Mouse (Mus musculus): Measurements from ENCODE around the gene Plekho1. TPM values are rescaled to one million over a fixed set of nuclear protein-coding genes. Genes with fewer than 3 reads are reported as not detected.

The Plekho1 gene
- polyA plus RNA-seq, 1 experiment from 2014 or later: 71.9 TPM

- Histone ChIP-seq H3K36me3 (no peaks in the 10 kb centered on the region), H3K27ac (no peak overlapping the region), H3K4me2 (replicated peaks) (no peak overlapping the region), H3K9me3 (no peaks in the 10 kb centered on the region), H3K9ac (no peak overlapping the region), H3K27me3 (no peaks in the 10 kb centered on the region), H3K4me1 (peaks cover 15% of the 10 kb centered on the region), H3K4me3 (no peak overlapping the region)
- 96% methylated on average over 1 of the region's 1 CpGs for whole genome bisulfite sequencing
- no peak for ATAC-seq (ENCODE audit: insufficient number of reproducible peaks, insufficient read depth, low FRiP score, low TSS enrichment)
These were observed 5.8 kb upstream of the Plekho1 start for GRCm38 (mm10) chr3:96001560-96001959.

GRCm38 (mm10) chr3:96000921-96001501 is 5.2 kb upstream of the Plekho1 start:
- H3K4me1 ChIP-seq: peaks cover 15% of the 10 kb centered on the region
- 0 out of 2 replicates have a peak overlapping the region, but pooled peaks have one; percentile 30 for H3K27ac ChIP-seq
- H3K36me3 ChIP-seq: no peaks in the 10 kb centered on the region
- H3K9ac ChIP-seq: no peak overlapping the region
- ATAC-seq (ENCODE audit: insufficient number of reproducible peaks, insufficient read depth, low FRiP score, low TSS enrichment): no peak
- H3K27me3 ChIP-seq: no peaks in the 10 kb centered on the region
- no peak overlapping the region for H3K4me3 ChIP-seq
- H3K4me2 ChIP-seq (replicated peaks): no peak overlapping the region
- 64% methylated on average over 9 of the region's 9 CpGs for WGBS
- H3K9me3 ChIP-seq: no peaks in the 10 kb centered on the region

DNA sequence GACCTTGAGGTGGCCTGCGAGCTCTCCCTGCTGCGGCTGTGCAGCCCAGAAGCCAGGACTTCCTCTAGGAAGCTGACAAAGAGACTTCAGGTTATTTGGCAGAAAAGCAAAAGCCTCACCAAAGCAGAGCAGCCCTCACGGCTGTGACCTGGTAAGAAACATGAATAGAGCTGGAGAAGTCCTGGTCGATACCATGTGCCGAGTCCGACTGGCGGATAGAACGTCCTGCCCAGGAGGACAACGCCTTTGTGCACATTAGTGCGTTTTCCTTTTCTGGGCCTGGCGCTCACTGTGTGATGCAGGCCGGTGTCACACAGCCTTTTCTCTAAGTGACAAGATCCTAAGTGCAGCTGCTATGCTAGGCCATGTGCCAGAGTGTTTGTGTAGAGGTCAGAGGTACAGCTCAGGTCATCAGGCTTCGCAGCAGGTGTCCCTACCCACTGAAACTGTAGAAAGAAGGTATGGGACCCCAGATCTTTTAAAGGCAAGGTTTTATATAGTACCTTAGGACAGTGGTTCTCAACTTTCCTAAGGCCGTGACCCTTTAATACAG is 4.4 kb upstream of the Plekho1 start:
- no peak overlapping the region for H3K4me3 ChIP-seq
- H3K36me3 ChIP-seq: no peaks in the 10 kb centered on the region
- no peak overlapping the region for H3K4me2 ChIP-seq (replicated peaks)
- 87% methylated on average over 14 of the region's 14 CpGs for WGBS
- H3K4me1 ChIP-seq: peaks cover 15% of the 10 kb centered on the region
- no peaks in the 10 kb centered on the region for H3K9me3 ChIP-seq
- no peak for ATAC-seq (ENCODE audit: insufficient number of reproducible peaks, insufficient read depth, low FRiP score, low TSS enrichment)
- no peak overlapping the region for H3K27ac ChIP-seq
- no peak overlapping the region for H3K9ac ChIP-seq
- H3K27me3 ChIP-seq: no peaks in the 10 kb centered on the region

DNA sequence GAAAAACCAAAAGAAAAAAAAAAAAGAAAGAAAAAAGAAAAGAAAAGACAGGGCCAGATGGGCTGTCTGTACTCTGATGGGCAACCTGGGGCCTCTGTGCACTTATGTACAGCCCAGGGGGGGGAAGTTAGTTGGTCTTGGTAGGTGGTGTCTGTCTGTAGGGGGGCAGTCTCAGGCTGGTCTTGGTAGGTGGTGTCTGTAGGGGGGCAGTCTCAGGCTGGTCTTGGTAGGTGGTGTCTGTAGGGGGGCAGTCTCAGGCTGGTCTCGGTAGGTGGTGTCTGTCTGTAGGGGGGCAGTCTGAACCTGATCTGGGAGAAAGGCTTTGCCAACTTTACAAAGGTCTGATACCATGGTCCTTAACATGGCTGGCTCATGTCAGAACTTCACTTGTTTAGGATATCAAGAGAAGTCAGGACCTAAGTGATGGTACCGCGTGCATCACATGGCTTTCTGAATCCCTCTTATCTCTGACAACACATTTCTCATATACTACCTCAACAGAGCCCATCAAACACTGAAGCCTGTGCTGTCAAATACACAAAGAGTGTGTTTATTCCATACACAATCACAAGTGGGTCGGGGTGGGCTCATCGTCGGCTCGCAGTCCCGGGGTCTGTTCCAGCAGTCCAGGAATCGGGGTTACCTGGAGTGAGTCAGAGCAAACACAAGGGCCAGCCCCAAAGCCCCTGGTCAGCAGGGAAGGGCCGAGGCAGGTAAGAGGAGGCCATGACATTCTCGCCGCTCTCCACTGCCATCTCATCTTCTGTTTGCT is 3.7 kb upstream of the Plekho1 start:
- Histone ChIP-seq H3K4me3 (no peak overlapping the region), H3K4me2 (replicated peaks) (no peak overlapping the region), H3K36me3 (no peaks in the 10 kb centered on the region), H3K9ac (no peak overlapping the region), H3K9me3 (no peaks in the 10 kb centered on the region), H3K4me1 (peaks cover 15% of the 10 kb centered on the region), H3K27ac (no peak overlapping the region), H3K27me3 (no peaks in the 10 kb centered on the region)
- whole genome bisulfite sequencing: 84% methylated on average over 12 of the region's 12 CpGs
- ATAC-seq (ENCODE audit: insufficient number of reproducible peaks, insufficient read depth, low FRiP score, low TSS enrichment): no peak

GRCm38 (mm10) chr3:95997203-95997721 is 1.5 kb upstream of the Plekho1 start:
- Histone ChIP-seq H3K36me3 (peaks cover 7% of the 10 kb centered on the region; the same call in 1 of the 2 replicates), H3K9ac (peak overlapping the region; percentile 99; the same call in 1 of the 2 replicates), H3K4me1 (peaks cover 35% of the 10 kb centered on the region), H3K9me3 (no peaks in the 10 kb centered on the region), H3K4me2 (replicated peaks) (peak overlapping the region; percentile 86), H3K4me3 (peak overlapping the region; percentile 76), H3K27ac (peak overlapping the region; percentile 100; the same call in 1 of the 2 replicates), H3K27me3 (no peaks in the 10 kb centered on the region)
- 16% methylated on average over 9 of the region's 9 CpGs for WGBS
- no peak; the same call in 1 of the 2 replicates for ATAC-seq (ENCODE audit: insufficient number of reproducible peaks, insufficient read depth, low FRiP score, low TSS enrichment)

DNA sequence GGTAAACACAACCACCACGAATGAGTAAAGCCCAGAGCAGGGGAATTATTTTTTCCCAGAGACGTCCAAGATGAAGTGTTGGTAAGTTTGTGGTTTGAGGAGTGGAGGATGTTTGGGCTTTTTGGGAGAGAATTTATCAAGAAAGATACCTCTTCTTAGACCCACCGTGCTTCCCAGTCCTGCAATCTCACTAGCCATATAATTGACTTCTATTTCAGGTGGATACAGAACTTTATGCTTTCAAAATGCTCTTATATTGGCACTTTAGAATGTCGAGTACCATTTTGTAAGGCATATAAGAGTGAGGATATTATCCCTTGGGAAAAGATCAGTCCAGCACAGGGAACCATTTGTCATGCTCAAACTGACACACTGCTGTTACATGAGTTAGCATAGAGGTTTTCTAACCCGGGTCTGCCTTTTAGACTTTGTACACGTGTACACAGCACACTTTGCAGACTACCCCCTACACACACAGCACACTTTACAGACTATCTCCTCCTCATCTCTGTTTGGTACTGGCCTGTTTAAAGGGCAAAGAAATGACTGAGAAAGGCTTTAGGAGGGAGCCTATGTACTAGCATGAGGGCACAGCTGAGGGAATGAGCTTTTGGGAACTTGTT is 761 bp upstream of the Plekho1 start:
- ATAC-seq (ENCODE audit: insufficient number of reproducible peaks, insufficient read depth, low FRiP score, low TSS enrichment): no peak
- H3K4me1 ChIP-seq: peaks cover 38% of the 10 kb centered on the region
- no peaks in the 10 kb centered on the region for H3K9me3 ChIP-seq
- peak overlapping the region; percentile 99 for H3K9ac ChIP-seq
- peak overlapping the region; percentile 100 for H3K27ac ChIP-seq
- 8% methylated on average over 6 of the region's 6 CpGs for WGBS
- no peaks in the 10 kb centered on the region for H3K27me3 ChIP-seq
- H3K4me3 ChIP-seq: peak overlapping the region; percentile 76
- peaks cover 14% of the 10 kb centered on the region for H3K36me3 ChIP-seq
- peak overlapping the region; percentile 86 for H3K4me2 ChIP-seq (replicated peaks)

DNA sequence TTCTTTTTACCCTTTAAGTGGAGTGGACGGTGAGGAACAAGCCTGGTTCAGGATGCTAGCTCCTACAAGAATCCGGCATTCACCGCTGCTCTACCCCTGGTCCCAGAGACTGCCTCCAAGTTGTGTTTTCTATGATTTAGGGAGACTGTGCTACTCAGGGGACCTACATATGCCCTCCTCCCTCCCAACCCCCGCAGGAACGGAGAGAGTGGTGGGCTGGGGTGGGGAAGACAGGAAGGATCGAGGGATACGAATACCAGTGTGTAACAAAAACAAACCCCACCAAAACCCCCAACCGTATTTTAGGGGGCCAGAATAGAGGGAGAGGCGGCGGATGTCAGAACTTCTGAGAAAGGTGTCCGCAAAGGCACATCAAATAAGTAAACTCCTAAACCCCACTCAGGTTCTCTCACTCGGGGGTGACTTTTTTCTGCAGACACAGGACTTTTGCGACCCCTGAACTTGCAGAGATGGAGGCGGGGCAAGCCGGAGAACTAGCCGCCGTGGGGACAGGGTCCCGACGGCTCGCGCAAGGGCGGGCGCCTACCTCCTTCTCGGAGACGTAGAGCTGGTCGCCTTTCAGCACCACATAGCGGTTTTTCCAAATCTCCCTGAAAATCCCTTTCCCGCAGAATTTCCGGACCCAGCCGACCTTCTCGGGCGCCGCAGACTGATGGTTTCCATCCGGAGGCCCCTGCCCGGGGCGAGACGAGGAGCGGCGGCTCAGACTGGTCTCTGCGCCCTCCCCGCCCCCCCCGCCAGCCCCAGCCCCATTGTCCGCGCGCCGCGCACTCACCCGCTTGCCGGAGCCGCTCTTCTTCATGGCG is 613 bp downstream of the Plekho1 start:
- H3K4me3 ChIP-seq: peak overlapping the region; percentile 76
- H3K4me2 ChIP-seq (replicated peaks): peak overlapping the region; percentile 86
- ATAC-seq (ENCODE audit: insufficient number of reproducible peaks, insufficient read depth, low FRiP score, low TSS enrichment): peak; percentile 38
- H3K9ac ChIP-seq: peak overlapping the region; percentile 99
- 1% methylated on average over 51 of the region's 51 CpGs for WGBS
- H3K36me3 ChIP-seq: peaks cover 28% of the 10 kb centered on the region
- peaks cover 38% of the 10 kb centered on the region for H3K4me1 ChIP-seq
- no peaks in the 10 kb centered on the region for H3K27me3 ChIP-seq
- no peaks in the 10 kb centered on the region for H3K9me3 ChIP-seq
- peak overlapping the region; percentile 100 for H3K27ac ChIP-seq

- 12% methylated on average over 6 of the region's 6 CpGs for WGBS
- ATAC-seq (ENCODE audit: insufficient number of reproducible peaks, insufficient read depth, low FRiP score, low TSS enrichment): no peak
- Histone ChIP-seq H3K27ac (peak overlapping the region; percentile 100), H3K4me1 (peaks cover 38% of the 10 kb centered on the region), H3K36me3 (peaks cover 36% of the 10 kb centered on the region), H3K9ac (peak overlapping the region; percentile 99), H3K4me2 (replicated peaks) (peak overlapping the region; percentile 86), H3K9me3 (no peaks in the 10 kb centered on the region), H3K4me3 (peak overlapping the region; percentile 76), H3K27me3 (no peaks in the 10 kb centered on the region)
These were observed 1.4 kb downstream of the Plekho1 start for GRCm38 (mm10) chr3:95994381-95994846.

GRCm38 (mm10) chr3:95993881-95994280 is 1.9 kb downstream of the Plekho1 start:
- Histone ChIP-seq H3K27ac (peak overlapping the region; percentile 100), H3K4me2 (replicated peaks) (peak overlapping the region; percentile 86), H3K9me3 (no peaks in the 10 kb centered on the region), H3K36me3 (peaks cover 41% of the 10 kb centered on the region), H3K27me3 (no peaks in the 10 kb centered on the region), H3K4me1 (peaks cover 38% of the 10 kb centered on the region), H3K9ac (peak overlapping the region; percentile 99), H3K4me3 (peak overlapping the region; percentile 76)
- ATAC-seq (ENCODE audit: insufficient number of reproducible peaks, insufficient read depth, low FRiP score, low TSS enrichment): no peak
- 17% methylated on average over 4 of the region's 4 CpGs for WGBS

- WGBS: 48% methylated on average over 5 of the region's 5 CpGs
- Histone ChIP-seq H3K9me3 (no peaks in the 10 kb centered on the region), H3K4me3 (peak overlapping the region; percentile 76), H3K9ac (peak overlapping the region; percentile 99; the same call in 1 of the 2 replicates), H3K36me3 (peaks cover 48% of the 10 kb centered on the region), H3K4me2 (replicated peaks) (peak overlapping the region; percentile 86), H3K4me1 (peaks cover 38% of the 10 kb centered on the region), H3K27ac (peak overlapping the region; percentile 69), H3K27me3 (no peaks in the 10 kb centered on the region)
- ATAC-seq (ENCODE audit: insufficient number of reproducible peaks, insufficient read depth, low FRiP score, low TSS enrichment): no peak
These were observed 2.7 kb downstream of the Plekho1 start for GRCm38 (mm10) chr3:95992990-95993603.
